Mouse (Mus musculus): Measurements from ENCODE around the gene Fam192a. TPM values are rescaled to one million over a fixed set of nuclear protein-coding genes. Genes with fewer than 3 reads are reported as not detected.

Gene Fam192a
- total RNA-seq, 2 experiments from 2014 or later = 42.1 to 44.5 TPM

GRCm38 (mm10) chr8:94534612-94535011 lies 67.2 kb downstream of the Fam192a start:
- no peak for DNase-seq (ENCODE audit: low spot score in 2 of 2)

GRCm38 (mm10) chr8:94532873-94533671 lies 68.7 kb downstream of the Fam192a start, which contains the start of gene Cpne2:
Cpne2 (plus strand) TSS chr8:94532990.
- DNase-seq (ENCODE audit: low spot score in 2 of 2) = peak; percentile 49 to 52

DNA sequence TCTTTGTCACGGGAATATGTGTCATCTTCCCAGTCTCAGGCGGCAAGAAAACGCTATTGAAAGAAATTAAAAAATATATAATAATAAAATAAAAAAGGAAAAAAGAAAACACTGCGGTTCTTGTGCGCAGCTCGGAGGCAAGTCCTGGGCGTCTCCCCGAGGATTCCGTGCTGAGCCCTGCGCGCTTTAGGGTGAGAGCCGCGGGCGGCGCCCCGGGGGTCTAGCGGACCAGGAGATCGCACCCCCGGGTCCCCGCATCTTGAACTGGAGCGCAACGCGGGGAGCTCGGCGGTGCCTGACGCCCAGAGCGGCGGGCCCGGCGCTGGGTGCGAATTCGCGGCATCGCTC lies 69.3 kb downstream of the Fam192a start:
- no peak for DNase-seq (ENCODE audit: low spot score in 2 of 2)

- no peak for DNase-seq (ENCODE audit: low spot score in 2 of 2)
These were observed 69.8 kb downstream of the Fam192a start for GRCm38 (mm10) chr8:94532000-94532399.

- no peak for DNase-seq (ENCODE audit: low spot score in 2 of 2)
These were observed 71.2 kb downstream of the Fam192a start for GRCm38 (mm10) chr8:94530643-94531042.

GRCm38 (mm10) chr8:94529875-94530274 lies 71.9 kb downstream of the Fam192a start:
- no peak for DNase-seq (ENCODE audit: low spot score in 2 of 2)

DNA sequence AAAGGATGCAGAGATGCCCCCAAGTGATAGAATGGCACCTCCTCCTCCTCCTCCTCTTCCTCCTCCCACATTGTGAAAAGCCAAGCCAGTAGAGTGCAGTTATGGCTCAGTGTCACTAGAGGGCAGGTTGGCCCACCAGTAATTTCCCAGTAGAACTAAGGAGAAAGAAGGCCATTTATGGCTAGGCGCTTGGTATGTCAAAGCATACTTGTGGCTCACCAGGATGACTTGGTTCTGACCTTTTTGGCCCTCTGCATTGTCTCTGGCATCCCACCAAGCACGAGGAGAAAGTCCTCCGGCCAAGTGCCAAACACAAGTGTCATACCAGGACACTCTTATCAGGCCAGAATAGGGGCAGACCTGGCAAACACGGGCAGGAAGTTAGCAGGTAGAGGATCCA lies 73.6 kb downstream of the Fam192a start:
- DNase-seq (ENCODE audit: low spot score in 2 of 2) = peak; percentile 63 to 76

DNA sequence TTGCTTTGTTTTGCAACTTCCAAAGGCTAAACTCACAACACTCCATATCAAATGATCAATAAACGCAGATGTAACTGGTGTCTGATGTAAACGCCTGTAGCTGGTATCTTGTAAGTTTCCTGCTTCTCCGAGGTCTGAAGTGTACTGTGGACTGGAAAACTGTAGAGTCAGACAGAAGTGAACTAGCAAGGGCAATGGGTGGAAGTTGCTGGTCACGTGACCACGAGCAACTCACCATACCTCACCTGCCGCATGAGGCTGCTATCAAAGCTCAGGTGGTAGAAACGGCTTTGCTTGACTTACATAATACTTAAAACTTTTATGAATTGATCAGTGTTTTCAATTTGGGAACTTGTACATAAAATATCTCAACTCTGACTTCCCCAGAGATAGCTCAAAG lies 74.6 kb downstream of the Fam192a start:
- DNase-seq (ENCODE audit: low spot score in 2 of 2) = no peak

- no peak for DNase-seq (ENCODE audit: low spot score in 2 of 2)
These were observed 77.2 kb downstream of the Fam192a start for GRCm38 (mm10) chr8:94524554-94524953.

Other genes starting within 250 kb of the Fam192a start
- gene Herpud1, start 215.6 kb downstream of the Fam192a start, total RNA-seq (2021) = 10 to 100 TPM; 43.9 to 56.6 TPM
- gene Nlrc5, start 167.6 kb downstream of the Fam192a start, total RNA-seq (2021) = under 1 TPM; 0.35 to 0.45 TPM
- 10 to 100 TPM; 53.2 to 67.5 TPM for gene Cpne2, start 69.0 kb downstream of the Fam192a start, total RNA-seq (2021)
- gene Rspry1, start 60 bp downstream of the Fam192a start, total RNA-seq (2021) = 10 to 100 TPM; 30.5 to 34.3 TPM
- 100 to 1,000 TPM; 152 to 167 TPM for gene Arl2bp, start 64.6 kb upstream of the Fam192a start, total RNA-seq (2021)
- 10 to 100 TPM; 60.7 to 66.1 TPM for gene Pllp, start 94.3 kb upstream of the Fam192a start, total RNA-seq (2021)
- gene Ccl22, start 143.6 kb upstream of the Fam192a start, total RNA-seq (2021) = under 1 TPM; 0.17 to 0.18 TPM
- 100 to 1,000 TPM; 458 to 482 TPM for gene Cx3cl1, start 170.0 kb upstream of the Fam192a start, total RNA-seq (2021)
- 10 to 100 TPM in 1 of 2 experiments, 1 to 10 TPM in 1; 7.3 to 11.1 TPM for gene Ccl17, start 208.5 kb upstream of the Fam192a start, total RNA-seq (2021)
- gene Coq9, start 236.3 kb upstream of the Fam192a start, total RNA-seq (2021) = 10 to 100 TPM; 80.7 to 97.6 TPM
- 10 to 100 TPM; 76.1 to 88.0 TPM for gene Ciapin1, start 236.4 kb upstream of the Fam192a start, total RNA-seq (2021)